In genomic region chr5:30232271-30232971, GRCm38 (mm10) we compare ENCODE assay signal across 8 mouse cellular contexts. TPM values are rescaled to one million over a fixed set of nuclear protein-coding genes. Genes with fewer than 3 reads are reported as not detected.
A peak's percentile ranks its signal among the peaks of the same experiment; 100 is the strongest.
DNase-seq lines count a peak whose midpoint lies in the region; ATAC-seq lines count a peak whose summit lies in the region.

Gene Selenoi, plus strand, starts transcription at chr5:30232581.

- H3K4me3 ChIP-seq in hindbrain, embryonic 16.5 days (ENCODE audit: low read length) = peak within 1 kb of the TSS; percentile 82
- H3K4me3 ChIP-seq in macrophage (ENCODE audit: inconsistent target) = peak within 1 kb of the TSS; percentile 77

- DNase-seq in WW6 (ENCODE audit: low read depth, low spot score) = peak; percentile 48
- peak; percentile 92 to 96 for DNase-seq in cerebellum, postnatal 4 days (ENCODE audit: low spot score in 2 of 2)
- peak; percentile 99 for DNase-seq in gastrocnemius, adult 18-20 months (ENCODE audit: low spot score)
- peak; percentile 99 for DNase-seq in left cerebral cortex, adult 18-20 months (ENCODE audit: low spot score in 2 of 2)
- DNase-seq in right cerebral cortex, adult 18-20 months = peak; percentile 100
- DNase-seq in urinary bladder, postnatal 10 days (ENCODE audit: low spot score) = peak; percentile 87

- peak; percentile 99 for ATAC-seq in hindbrain, embryonic 16.5 days

- H3K9me3 ChIP-seq in hindbrain, embryonic 16.5 days (ENCODE audit: control insufficient read depth, low read length) = no peaks in the 10 kb centered on the region

- peak within 1 kb of the TSS; percentile 89 for H3K9ac ChIP-seq in hindbrain, embryonic 16.5 days (ENCODE audit: low read depth, low read length)

- peaks cover 26% of the 10 kb centered on the region for H3K4me1 ChIP-seq in hindbrain, embryonic 16.5 days (ENCODE audit: control insufficient read depth, insufficient read depth, low read depth, low read length)

- H3K4me2 ChIP-seq in hindbrain, embryonic 16.5 days (ENCODE audit: low read length) = peak within 1 kb of the TSS; percentile 90

- H3K27me3 ChIP-seq in hindbrain, embryonic 16.5 days (replicated peaks; ENCODE audit: control insufficient read depth, insufficient read depth, low read length) = no peaks in the 10 kb centered on the region

- H3K79me2 ChIP-seq in macrophage (ENCODE audit: inconsistent target) = peaks cover 63% of the 10 kb centered on the region

- 1% methylated on average over 70 of the region's 71 CpGs for WGBS in hindbrain, embryonic 16.5 days
- 1% methylated on average over 60 of the region's 71 CpGs for WGBS in macrophage (ENCODE audit: missing documents)

- H3K36me3 ChIP-seq in hindbrain, embryonic 16.5 days (ENCODE audit: control insufficient read depth, insufficient read depth, low read length) = no peaks in the 10 kb centered on the region; the same call in 1 of the 2 replicates
- no peaks in the 10 kb centered on the region for H3K36me3 ChIP-seq in macrophage (ENCODE audit: inconsistent target)

- H3K27ac ChIP-seq in hindbrain, embryonic 16.5 days (ENCODE audit: low read depth, low read length) = peak within 1 kb of the TSS; percentile 94
- H3K27ac ChIP-seq in macrophage = no peak within 1 kb of the TSS

RNA-seq across cellular contexts. Expression of gene Selenoi, which starts in this region (rescaled TPM):
- total RNA-seq in gastrocnemius, adult 18-20 months (2021) = 1 to 10 TPM; 8.3 to 9.1 TPM
- polyA plus RNA-seq in hindbrain, embryonic 16.5 days (2015; fragmentation: Nextera tagmentation; extraction: Ambion mirVana) = 26.5 and 29.8 TPM in 2 replicates
- 10 to 100 TPM; 48.4 to 49.5 TPM for total RNA-seq in left cerebral cortex, adult 18-20 months (2021)
- 10 to 100 TPM in 16 of 26 experiments, 1 to 10 TPM in 10; 2.5 to 32.6 (median 14.8) TPM for total RNA-seq in macrophage (2018; cell fraction: chromatin; rRNA removed)
- total RNA-seq in macrophage (2018; cell fraction: cytosol; rRNA removed) = 10 to 100 TPM in 2 of 26 experiments, 1 to 10 TPM in 24; 3.9 to 11.5 (median 6.7) TPM
- total RNA-seq in macrophage (2018; cell fraction: nucleus; rRNA removed) = 10 to 100 TPM in 15 of 26 experiments, 1 to 10 TPM in 11; 5.1 to 33.3 (median 13.0) TPM
- polyA plus RNA-seq in macrophage (2018) = 4.8 to 9.1 TPM (median 7.1 TPM) in 3 replicates

Comparison
In these comparisons a context has a peak if more than half of its experiments do, and no peak if none do; other contexts are left out.
1. RNA of gene Selenoi (total RNA-seq): 48.4 to 49.5 TPM in left cerebral cortex, adult 18-20 months; 8.3 to 9.1 TPM in gastrocnemius, adult 18-20 months; every median in the first group is over 4 times any median in the second.
2. DNase-seq: peak in every context shown above with its lines; median percentile 100 in right cerebral cortex, adult 18-20 months; 99 in gastrocnemius, adult 18-20 months; 99 in left cerebral cortex, adult 18-20 months; 94 in cerebellum, postnatal 4 days; 87 in urinary bladder, postnatal 10 days; 48 in WW6.